Mouse (Mus musculus) kidney, embryonic 15.5 days (tissue): ENCODE results near the gene Grm4. TPM values are rescaled to one million over a fixed set of nuclear protein-coding genes. Genes with fewer than 3 reads are reported as not detected.

ENCODE experiments used
- ATAC-seq: fragments of 200-750 bp; cut with Nextera tagmentation; replicated peaks from 2 replicates; pipeline ENCODE4 v1.8.0; 2017; ENCODE audit warnings: moderate TSS enrichment; ENCODE audit not compliant: low FRiP score
- H3K27ac ChIP-seq: fragments of 300-500 bp; sonication (generic); 2 replicates; pipeline ENCODE4 v1.5.1; 2015; ENCODE audit warnings: mild to moderate bottlenecking, inconsistent platforms
- H3K27me3 ChIP-seq: fragments of 300-500 bp; sonication (generic); 2 replicates; pipeline ENCODE4 v1.6.1; 2015; ENCODE audit warnings: inconsistent platforms
- H3K36me3 ChIP-seq: fragments of 300-500 bp; sonication (generic); 2 replicates; pipeline ENCODE4 v1.6.1; 2015; ENCODE audit warnings: inconsistent platforms
- H3K4me1 ChIP-seq: fragments of 300-500 bp; sonication (generic); 2 replicates; pipeline ENCODE4 v1.6.1; 2015; ENCODE audit warnings: inconsistent platforms
- H3K4me2 ChIP-seq: fragments of 300-500 bp; sonication (generic); 2 replicates; pipeline ENCODE4 v1.6.1; 2015; ENCODE audit warnings: moderate library complexity, mild to moderate bottlenecking, inconsistent platforms
- H3K4me3 ChIP-seq: fragments of 300-500 bp; sonication (generic); replicated peaks from 2 replicates; pipeline ENCODE4 v1.5.1; 2015; ENCODE audit warnings: mild to moderate bottlenecking, inconsistent platforms
- H3K9ac ChIP-seq: fragments of 300-500 bp; sonication (generic); 2 replicates; pipeline ENCODE4 v1.6.1; 2015; ENCODE audit warnings: mild to moderate bottlenecking, inconsistent platforms
- H3K9me3 ChIP-seq: fragments of 300-500 bp; sonication (generic); replicated peaks from 2 replicates; pipeline ENCODE4 v1.6.1; 2016; ENCODE audit warnings: inconsistent platforms
- WGBS: fragments of 180-500 bp; shearing (Covaris S2); methylation state at CpG from one replicate; pipeline ENCODE4 v1.1.7; 2015; ENCODE audit warnings: mixed read lengths; 5-methylcytosine and 5-hydroxymethylcytosine counted together
- polyA plus RNA-seq: library from polyadenylated mRNA; unstranded; fragments of >200 nt; fragmentation: Nextera tagmentation; extraction: Ambion mirVana; gene quantifications from 2 replicates; pipeline ENCODE4 v1.2.1, GENCODE M21; 2015

Grm4 gene
- polyA plus RNA-seq, 1 experiment from 2014 or later, result 1.2 TPM

GRCm38 (mm10) chr17:27445364-27446075 lies 75.7 kb downstream of the Grm4 start:
- no peak overlapping the region for H3K9ac ChIP-seq
- H3K4me3 ChIP-seq, result no peak overlapping the region
- H3K9me3 ChIP-seq, result no peaks in the 10 kb centered on the region
- WGBS, result 18% methylated on average over 17 of the region's 17 CpGs
- H3K4me2 ChIP-seq, result no peak overlapping the region
- peak; percentile 79 for ATAC-seq
- H3K27me3 ChIP-seq, result peaks cover 14% of the 10 kb centered on the region; the same call in 1 of the 2 replicates
- peaks cover 29% of the 10 kb centered on the region for H3K4me1 ChIP-seq
- no peak overlapping the region for H3K27ac ChIP-seq
- no peaks in the 10 kb centered on the region for H3K36me3 ChIP-seq

GRCm38 (mm10) chr17:27442538-27443113 lies 78.6 kb downstream of the Grm4 start:
- no peak overlapping the region for H3K27ac ChIP-seq
- ATAC-seq, result no peak

GRCm38 (mm10) chr17:27441778-27442177 lies 79.4 kb downstream of the Grm4 start:
- H3K4me3 ChIP-seq, result no peak overlapping the region
- no peak for ATAC-seq

More at GRCm38 (mm10) chr17:27442538-27443113, 78.6 kb downstream of the Grm4 start:
- H3K36me3 ChIP-seq, result no peaks in the 10 kb centered on the region
- no peak overlapping the region for H3K4me3 ChIP-seq
- peaks cover 39% of the 10 kb centered on the region for H3K4me1 ChIP-seq
- H3K9ac ChIP-seq, result 0 out of 2 replicates have a peak overlapping the region, but pooled peaks have one; percentile 12
- WGBS, result 20% methylated on average over 13 of the region's 13 CpGs
- no peak overlapping the region for H3K4me2 ChIP-seq
- peaks cover 13% of the 10 kb centered on the region; the same call in 1 of the 2 replicates for H3K27me3 ChIP-seq
- no peaks in the 10 kb centered on the region for H3K9me3 ChIP-seq

GRCm38 (mm10) chr17:27435799-27436198 lies 85.4 kb downstream of the Grm4 start:
- Histone ChIP-seq H3K27me3 (peaks cover under 1% of the 10 kb centered on the region; the same call in 1 of the 2 replicates), H3K36me3 (no peaks in the 10 kb centered on the region), H3K9ac (no peak overlapping the region), H3K4me1 (peaks cover 30% of the 10 kb centered on the region), H3K27ac (peak overlapping the region; percentile 52; the same call in 1 of the 2 replicates), H3K9me3 (no peaks in the 10 kb centered on the region), H3K4me3 (no peak overlapping the region), H3K4me2 (peak overlapping the region; percentile 24; the same call in 1 of the 2 replicates)
- ATAC-seq, result peak; percentile 47; the same call in 1 of the 2 replicates
- 36% methylated on average over 13 of the region's 13 CpGs for WGBS

More at GRCm38 (mm10) chr17:27441778-27442177, 79.4 kb downstream of the Grm4 start:
- Histone ChIP-seq H3K9ac (no peak overlapping the region), H3K27me3 (peaks cover 5% of the 10 kb centered on the region; the same call in 1 of the 2 replicates), H3K27ac (no peak overlapping the region), H3K9me3 (no peaks in the 10 kb centered on the region), H3K4me1 (peaks cover 40% of the 10 kb centered on the region), H3K36me3 (no peaks in the 10 kb centered on the region), H3K4me2 (no peak overlapping the region)
- 72% methylated on average over 7 of the region's 7 CpGs for WGBS

- 89% methylated on average over 15 of the region's 15 CpGs for WGBS
Observed at GRCm38 (mm10) chr17:27435225-27435624, 86.0 kb downstream of the Grm4 start.

GRCm38 (mm10) chr17:27434066-27434465 lies 87.1 kb downstream of the Grm4 start:
- no peak overlapping the region for H3K27ac ChIP-seq
- no peaks in the 10 kb centered on the region for H3K36me3 ChIP-seq
- H3K9ac ChIP-seq, result no peak overlapping the region
- no peak overlapping the region for H3K4me3 ChIP-seq
- no peak for ATAC-seq
- H3K4me1 ChIP-seq, result peaks cover 28% of the 10 kb centered on the region
- peaks cover 11% of the 10 kb centered on the region for H3K27me3 ChIP-seq
- no peak overlapping the region for H3K4me2 ChIP-seq
- 80% methylated on average over 1 of the region's 1 CpGs for WGBS
- H3K9me3 ChIP-seq, result peaks cover 1% of the 10 kb centered on the region; the same call in 1 of the 2 replicates

More at GRCm38 (mm10) chr17:27435225-27435624, 86.0 kb downstream of the Grm4 start:
- no peak overlapping the region for H3K9ac ChIP-seq
- H3K9me3 ChIP-seq, result no peaks in the 10 kb centered on the region
- H3K27ac ChIP-seq, result no peak overlapping the region
- 0 out of 2 replicates have a peak, but pooled peaks have one; percentile 23 for ATAC-seq
- H3K27me3 ChIP-seq, result 0 out of 2 replicates have a peak, but pooled peaks cover under 1% of the 10 kb centered on the region
- H3K4me3 ChIP-seq, result no peak overlapping the region
- H3K4me2 ChIP-seq, result peak overlapping the region; percentile 24; the same call in 1 of the 2 replicates
- peaks cover 30% of the 10 kb centered on the region for H3K4me1 ChIP-seq
- no peaks in the 10 kb centered on the region for H3K36me3 ChIP-seq

GRCm38 (mm10) chr17:27433179-27433680 lies 88.0 kb downstream of the Grm4 start:
- whole genome bisulfite sequencing, result 78% methylated on average over 3 of the region's 3 CpGs
- peaks cover 9% of the 10 kb centered on the region for H3K9me3 ChIP-seq
- H3K4me1 ChIP-seq, result peaks cover 25% of the 10 kb centered on the region
- ATAC-seq, result no peak
- no peaks in the 10 kb centered on the region for H3K36me3 ChIP-seq
- H3K4me3 ChIP-seq, result no peak overlapping the region
- no peak overlapping the region for H3K9ac ChIP-seq
- H3K27me3 ChIP-seq, result peaks cover 12% of the 10 kb centered on the region
- H3K27ac ChIP-seq, result no peak overlapping the region
- H3K4me2 ChIP-seq, result no peak overlapping the region

GRCm38 (mm10) chr17:27432145-27432650 lies 89.0 kb downstream of the Grm4 start:
- WGBS, result 54% methylated on average over 9 of the region's 9 CpGs
- H3K27me3 ChIP-seq, result peaks cover 12% of the 10 kb centered on the region
- H3K36me3 ChIP-seq, result no peaks in the 10 kb centered on the region
- H3K9ac ChIP-seq, result no peak overlapping the region
- peaks cover 25% of the 10 kb centered on the region for H3K4me1 ChIP-seq
- no peak for ATAC-seq
- H3K4me2 ChIP-seq, result no peak overlapping the region
- peaks cover 15% of the 10 kb centered on the region for H3K9me3 ChIP-seq
- no peak overlapping the region for H3K27ac ChIP-seq
- H3K4me3 ChIP-seq, result no peak overlapping the region

GRCm38 (mm10) chr17:27431049-27431839 lies 90.0 kb downstream of the Grm4 start:
- no peak for ATAC-seq
- Histone ChIP-seq H3K27ac (no peak overlapping the region), H3K27me3 (peaks cover 12% of the 10 kb centered on the region), H3K36me3 (no peaks in the 10 kb centered on the region), H3K4me3 (no peak overlapping the region), H3K9me3 (peaks cover 15% of the 10 kb centered on the region), H3K4me1 (peaks cover 21% of the 10 kb centered on the region), H3K9ac (no peak overlapping the region), H3K4me2 (no peak overlapping the region)
- 90% methylated on average over 26 of the region's 26 CpGs for WGBS

- no peak for ATAC-seq
- Histone ChIP-seq H3K27ac (no peak overlapping the region), H3K36me3 (no peaks in the 10 kb centered on the region), H3K4me2 (no peak overlapping the region), H3K9me3 (peaks cover 15% of the 10 kb centered on the region), H3K9ac (no peak overlapping the region), H3K27me3 (peaks cover 12% of the 10 kb centered on the region), H3K4me3 (no peak overlapping the region), H3K4me1 (peaks cover 10% of the 10 kb centered on the region; the same call in 1 of the 2 replicates)
- 10% methylated on average over 9 of the region's 9 CpGs for WGBS
Observed at GRCm38 (mm10) chr17:27429757-27430156, 91.4 kb downstream of the Grm4 start.

GRCm38 (mm10) chr17:27425016-27425415 lies 96.2 kb downstream of the Grm4 start:
- 89% methylated on average over 2 of the region's 2 CpGs for WGBS
- H3K4me2 ChIP-seq, result no peak overlapping the region

More at GRCm38 (mm10) chr17:27425016-27425415, 96.2 kb downstream of the Grm4 start:
- Histone ChIP-seq H3K27ac (no peak overlapping the region), H3K9ac (no peak overlapping the region), H3K4me1 (peaks cover 41% of the 10 kb centered on the region), H3K27me3 (peaks cover 13% of the 10 kb centered on the region), H3K4me3 (no peak overlapping the region), H3K36me3 (no peaks in the 10 kb centered on the region), H3K9me3 (peaks cover 15% of the 10 kb centered on the region)
- no peak for ATAC-seq
